Mouse (Mus musculus) kidney, embryonic 15.5 days (tissue): ENCODE data around the gene P2rx1. TPM values are rescaled to one million over a fixed set of nuclear protein-coding genes. Genes with fewer than 3 reads are reported as not detected.

Experiments used
- ATAC-seq: fragments of 200-750 bp; cut with Nextera tagmentation; replicated peaks from 2 replicates; pipeline ENCODE4 v1.8.0; 2017; ENCODE audit warnings: moderate TSS enrichment; ENCODE audit not compliant: low FRiP score
- H3K27ac ChIP-seq: fragments of 300-500 bp; sonication (generic); 2 replicates; pipeline ENCODE4 v1.5.1; 2015; ENCODE audit warnings: mild to moderate bottlenecking, inconsistent platforms
- H3K27me3 ChIP-seq: fragments of 300-500 bp; sonication (generic); 2 replicates; pipeline ENCODE4 v1.6.1; 2015; ENCODE audit warnings: inconsistent platforms
- H3K36me3 ChIP-seq: fragments of 300-500 bp; sonication (generic); 2 replicates; pipeline ENCODE4 v1.6.1; 2015; ENCODE audit warnings: inconsistent platforms
- H3K4me1 ChIP-seq: fragments of 300-500 bp; sonication (generic); 2 replicates; pipeline ENCODE4 v1.6.1; 2015; ENCODE audit warnings: inconsistent platforms
- H3K4me2 ChIP-seq: fragments of 300-500 bp; sonication (generic); 2 replicates; pipeline ENCODE4 v1.6.1; 2015; ENCODE audit warnings: moderate library complexity, mild to moderate bottlenecking, inconsistent platforms
- H3K4me3 ChIP-seq: fragments of 300-500 bp; sonication (generic); replicated peaks from 2 replicates; pipeline ENCODE4 v1.5.1; 2015; ENCODE audit warnings: mild to moderate bottlenecking, inconsistent platforms
- H3K9ac ChIP-seq: fragments of 300-500 bp; sonication (generic); 2 replicates; pipeline ENCODE4 v1.6.1; 2015; ENCODE audit warnings: mild to moderate bottlenecking, inconsistent platforms
- H3K9me3 ChIP-seq: fragments of 300-500 bp; sonication (generic); replicated peaks from 2 replicates; pipeline ENCODE4 v1.6.1; 2016; ENCODE audit warnings: inconsistent platforms
- WGBS: fragments of 180-500 bp; shearing (Covaris S2); methylation state at CpG from one replicate; pipeline ENCODE4 v1.1.7; 2015; ENCODE audit warnings: mixed read lengths; 5-methylcytosine and 5-hydroxymethylcytosine counted together
- polyA plus RNA-seq: library from polyadenylated mRNA; unstranded; fragments of >200 nt; fragmentation: Nextera tagmentation; extraction: Ambion mirVana; gene quantifications from 2 replicates; pipeline ENCODE4 v1.2.1, GENCODE M21; 2015

P2rx1 gene
- polyA plus RNA-seq, 1 experiment from 2014 or later, result 1.6 TPM

DNA sequence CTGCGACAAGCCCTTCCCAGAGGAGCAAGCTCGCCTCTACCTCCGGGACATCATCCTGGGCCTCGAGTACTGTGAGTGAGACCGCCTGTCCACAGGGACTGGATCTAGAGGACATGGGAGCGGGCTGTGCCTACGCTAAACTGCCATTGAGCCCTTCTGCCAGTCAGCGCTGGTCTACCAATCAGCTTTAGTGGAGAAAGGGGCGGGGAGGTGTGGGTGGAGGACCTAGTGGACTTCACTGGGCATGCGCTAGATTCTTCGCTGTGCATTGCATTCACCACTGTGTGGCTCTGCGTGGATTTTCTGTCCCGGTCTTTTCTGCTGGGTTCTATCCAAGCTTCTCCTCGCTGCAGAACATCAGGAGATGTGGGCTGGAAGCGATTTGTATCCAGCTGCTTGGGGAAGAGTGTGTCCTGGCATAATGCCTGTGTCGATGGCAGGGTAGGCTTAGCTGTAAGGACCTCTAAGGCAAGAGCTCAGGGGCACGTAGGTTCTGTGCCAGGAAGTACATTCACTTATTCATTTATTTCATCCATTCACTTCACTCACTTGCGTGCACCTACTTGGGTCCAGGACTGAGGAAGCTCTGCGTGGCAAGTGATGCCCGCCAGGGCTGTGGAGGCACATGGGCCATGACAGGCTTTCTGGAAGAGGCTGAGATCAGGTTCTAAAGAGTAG is 32.1 kb downstream of the P2rx1 start:
- no peaks in the 10 kb centered on the region for H3K9me3 ChIP-seq
- no peaks in the 10 kb centered on the region for H3K27me3 ChIP-seq
- ATAC-seq, result peak; percentile 94
- H3K36me3 ChIP-seq, result no peaks in the 10 kb centered on the region
- H3K9ac ChIP-seq, result peak overlapping the region; percentile 41
- peak overlapping the region; percentile 36 for H3K4me3 ChIP-seq
- WGBS, result 25% methylated on average over 20 of the region's 20 CpGs
- H3K27ac ChIP-seq, result no peak overlapping the region
- peak overlapping the region; percentile 76 for H3K4me2 ChIP-seq
- H3K4me1 ChIP-seq, result peaks cover 9% of the 10 kb centered on the region; the same call in 1 of the 2 replicates

DNA sequence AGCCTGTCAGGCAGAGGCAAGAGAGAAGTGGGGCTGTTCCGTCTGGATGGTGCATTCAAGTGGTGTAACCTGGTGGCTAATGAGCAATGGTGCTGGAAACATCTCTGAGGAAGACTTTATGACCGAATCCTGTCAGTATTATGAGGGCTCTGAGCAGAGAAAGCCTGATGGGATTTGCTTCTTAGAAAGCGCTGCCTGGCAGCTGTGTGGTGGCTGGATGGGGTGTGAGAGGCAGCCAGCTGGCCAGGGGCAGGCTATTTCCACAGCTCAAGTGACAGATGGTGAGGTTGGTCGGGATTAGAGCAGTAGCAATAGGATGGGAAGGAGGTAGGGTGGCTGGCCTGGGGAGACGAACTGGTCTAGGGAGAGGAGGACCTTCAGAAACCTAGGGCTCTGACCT is 32.6 kb downstream of the P2rx1 start:
- H3K4me2 ChIP-seq, result peak overlapping the region; percentile 76; the same call in 1 of the 2 replicates

GRCm38 (mm10) chr11:73036077-73036476 is 37.2 kb downstream of the P2rx1 start:
- Histone ChIP-seq H3K4me1 (peaks cover 8% of the 10 kb centered on the region; the same call in 1 of the 2 replicates), H3K36me3 (0 out of 2 replicates have a peak, but pooled peaks cover 4% of the 10 kb centered on the region), H3K27me3 (no peaks in the 10 kb centered on the region), H3K9ac (no peak overlapping the region), H3K4me3 (no peak overlapping the region), H3K27ac (no peak overlapping the region), H3K4me2 (no peak overlapping the region), H3K9me3 (no peaks in the 10 kb centered on the region)
- WGBS, result 79% methylated on average over 7 of the region's 7 CpGs
- ATAC-seq, result no peak

More for the DNA sequence above, 32.6 kb downstream of the P2rx1 start:
- no peaks in the 10 kb centered on the region for H3K36me3 ChIP-seq
- no peak for ATAC-seq
- H3K9ac ChIP-seq, result 0 out of 2 replicates have a peak overlapping the region, but pooled peaks have one; percentile 41
- WGBS, result 52% methylated on average over 5 of the region's 5 CpGs
- no peak overlapping the region for H3K27ac ChIP-seq
- H3K9me3 ChIP-seq, result no peaks in the 10 kb centered on the region
- peaks cover 9% of the 10 kb centered on the region; the same call in 1 of the 2 replicates for H3K4me1 ChIP-seq
- no peaks in the 10 kb centered on the region for H3K27me3 ChIP-seq
- H3K4me3 ChIP-seq, result no peak overlapping the region; the same call in 1 of the 2 replicates

GRCm38 (mm10) chr11:73036889-73037288 is 38.0 kb downstream of the P2rx1 start:
- Histone ChIP-seq H3K36me3 (0 out of 2 replicates have a peak, but pooled peaks cover 4% of the 10 kb centered on the region), H3K9ac (no peak overlapping the region), H3K4me2 (no peak overlapping the region), H3K4me3 (no peak overlapping the region), H3K4me1 (0 out of 2 replicates have a peak, but pooled peaks cover 3% of the 10 kb centered on the region), H3K9me3 (no peaks in the 10 kb centered on the region), H3K27me3 (no peaks in the 10 kb centered on the region), H3K27ac (no peak overlapping the region)
- ATAC-seq, result no peak
- 54% methylated on average over 6 of the region's 6 CpGs for WGBS

- Histone ChIP-seq H3K9ac (no peak overlapping the region), H3K4me3 (no peak overlapping the region), H3K4me1 (0 out of 2 replicates have a peak, but pooled peaks cover 3% of the 10 kb centered on the region), H3K27me3 (no peaks in the 10 kb centered on the region), H3K4me2 (no peak overlapping the region), H3K36me3 (0 out of 2 replicates have a peak, but pooled peaks cover 4% of the 10 kb centered on the region), H3K9me3 (no peaks in the 10 kb centered on the region), H3K27ac (no peak overlapping the region)
- WGBS, result 76% methylated on average over 3 of the region's 3 CpGs
- peak; percentile 41; the same call in 1 of the 2 replicates for ATAC-seq
These were observed 38.8 kb downstream of the P2rx1 start for GRCm38 (mm10) chr11:73037691-73038090.

- H3K36me3 ChIP-seq, result 0 out of 2 replicates have a peak, but pooled peaks cover 4% of the 10 kb centered on the region
- no peak overlapping the region for H3K4me2 ChIP-seq
- H3K4me1 ChIP-seq, result peaks cover 9% of the 10 kb centered on the region
- H3K27ac ChIP-seq, result no peak overlapping the region
- ATAC-seq, result no peak
- H3K27me3 ChIP-seq, result no peaks in the 10 kb centered on the region
- no peak overlapping the region for H3K9ac ChIP-seq
- WGBS, result 61% methylated on average over 9 of the region's 9 CpGs
- H3K9me3 ChIP-seq, result no peaks in the 10 kb centered on the region
- no peak overlapping the region for H3K4me3 ChIP-seq
These were observed 40.3 kb downstream of the P2rx1 start for GRCm38 (mm10) chr11:73039102-73039799.

DNA sequence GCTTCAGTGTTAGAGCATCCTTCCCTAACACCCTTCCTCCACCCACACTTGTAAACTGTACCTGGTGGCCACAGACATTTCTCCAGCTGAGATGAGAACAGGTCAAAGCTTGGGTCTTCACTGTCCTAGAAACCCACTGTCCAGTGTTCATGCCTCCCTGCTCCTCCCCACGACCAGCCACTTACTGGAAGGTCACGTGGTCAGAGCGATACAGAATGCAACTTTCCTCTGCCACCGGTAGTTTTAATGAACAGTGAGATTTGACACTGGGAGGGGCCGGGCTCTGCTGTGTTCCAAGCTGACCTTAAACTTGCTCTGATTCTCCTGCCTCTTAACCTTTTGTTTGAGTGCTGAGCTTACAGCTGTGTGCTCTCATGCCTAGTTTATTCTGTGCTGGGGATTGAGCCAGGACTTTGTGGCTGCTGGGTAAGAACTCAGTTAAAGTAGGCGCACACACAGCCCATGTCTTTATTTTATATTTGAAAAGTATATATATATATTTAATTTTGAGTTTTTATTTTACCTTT is 45.4 kb downstream of the P2rx1 start:
- Histone ChIP-seq H3K27ac (0 out of 2 replicates have a peak overlapping the region, but pooled peaks have one; percentile 33), H3K4me1 (peaks cover 22% of the 10 kb centered on the region), H3K9ac (no peak overlapping the region), H3K9me3 (no peaks in the 10 kb centered on the region), H3K4me3 (no peak overlapping the region), H3K27me3 (no peaks in the 10 kb centered on the region), H3K4me2 (no peak overlapping the region), H3K36me3 (no peaks in the 10 kb centered on the region)
- no peak for ATAC-seq
- 26% methylated on average over 6 of the region's 6 CpGs for WGBS

DNA sequence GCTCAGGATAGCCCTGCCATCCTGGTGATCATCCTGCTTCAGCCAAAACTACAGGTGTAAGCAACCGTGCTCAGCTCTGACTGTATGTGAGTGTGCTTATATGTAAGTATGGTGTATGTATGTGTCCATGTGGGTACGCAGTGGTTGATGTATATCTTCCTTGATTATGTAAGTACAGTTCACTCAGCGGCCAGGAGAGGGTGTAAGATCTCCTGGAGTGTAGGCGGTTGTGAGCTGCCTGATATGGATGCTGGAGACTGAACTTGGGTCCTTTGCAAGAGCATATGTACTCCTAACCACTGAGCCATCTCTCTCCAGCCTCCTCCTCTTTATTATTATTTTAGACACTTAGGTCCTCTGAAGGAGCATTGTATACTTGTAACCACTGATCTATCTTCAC is 45.9 kb downstream of the P2rx1 start:
- Histone ChIP-seq H3K9me3 (no peaks in the 10 kb centered on the region), H3K4me1 (peaks cover 26% of the 10 kb centered on the region), H3K4me3 (no peak overlapping the region), H3K36me3 (peaks cover under 1% of the 10 kb centered on the region; the same call in 1 of the 2 replicates), H3K4me2 (no peak overlapping the region), H3K9ac (no peak overlapping the region), H3K27ac (no peak overlapping the region), H3K27me3 (no peaks in the 10 kb centered on the region)
- no peak for ATAC-seq
- WGBS, result 77% methylated on average over 4 of the region's 4 CpGs

- peaks cover 26% of the 10 kb centered on the region for H3K4me1 ChIP-seq
- under 1% methylated on average over 39 of the region's 39 CpGs for WGBS
These were observed 48.7 kb downstream of the P2rx1 start, which contains the start of gene Ncbp3 for GRCm38 (mm10) chr11:73047542-73047996. Ncbp3 (plus strand) TSS chr11:73047783.

GRCm38 (mm10) chr11:73048030-73048876 is 49.4 kb downstream of the P2rx1 start:
- Histone ChIP-seq H3K4me1 (peaks cover 26% of the 10 kb centered on the region), H3K4me3 (peak overlapping the region; percentile 78), H3K9ac (peak overlapping the region; percentile 89), H3K36me3 (peaks cover 33% of the 10 kb centered on the region), H3K27me3 (no peaks in the 10 kb centered on the region), H3K4me2 (peak overlapping the region; percentile 74), H3K27ac (peak overlapping the region; percentile 94), H3K9me3 (no peaks in the 10 kb centered on the region)
- ATAC-seq, result peak; percentile 72
- WGBS, result 2% methylated on average over 53 of the region's 55 CpGs

More at GRCm38 (mm10) chr11:73047542-73047996, 48.7 kb downstream of the P2rx1 start, which contains the start of gene Ncbp3:
- Histone ChIP-seq H3K27me3 (no peaks in the 10 kb centered on the region), H3K36me3 (peaks cover 26% of the 10 kb centered on the region), H3K9me3 (no peaks in the 10 kb centered on the region), H3K9ac (peak within 1 kb of the TSS; percentile 89), H3K27ac (peak within 1 kb of the TSS; percentile 94), H3K4me3 (peak within 1 kb of the TSS; percentile 78), H3K4me2 (peak within 1 kb of the TSS; percentile 74)
- peak; percentile 96 for ATAC-seq

- no peak for ATAC-seq
- no peak overlapping the region for H3K9ac ChIP-seq
- peaks cover 44% of the 10 kb centered on the region for H3K36me3 ChIP-seq
- no peaks in the 10 kb centered on the region for H3K9me3 ChIP-seq
- whole genome bisulfite sequencing, result 8% methylated on average over 4 of the region's 4 CpGs
- peak overlapping the region; percentile 78 for H3K4me3 ChIP-seq
- H3K27me3 ChIP-seq, result no peaks in the 10 kb centered on the region
- H3K27ac ChIP-seq, result no peak overlapping the region; the same call in 1 of the 2 replicates
- peaks cover 19% of the 10 kb centered on the region for H3K4me1 ChIP-seq
- H3K4me2 ChIP-seq, result peak overlapping the region; percentile 74
These were observed 50.4 kb downstream of the P2rx1 start for GRCm38 (mm10) chr11:73049335-73049734.
